Mouse (Mus musculus): ENCODE data around the gene Cpa5.

The Cpa5 gene

GRCm38 (mm10) chr6:30610710-30611109 lies at the start of gene Cpa5:
Gene Cpa5 (plus strand): TSS chr6:30611010.
- no peak for DNase-seq (ENCODE audit: extremely low read depth, low read depth, low spot score)

DNA sequence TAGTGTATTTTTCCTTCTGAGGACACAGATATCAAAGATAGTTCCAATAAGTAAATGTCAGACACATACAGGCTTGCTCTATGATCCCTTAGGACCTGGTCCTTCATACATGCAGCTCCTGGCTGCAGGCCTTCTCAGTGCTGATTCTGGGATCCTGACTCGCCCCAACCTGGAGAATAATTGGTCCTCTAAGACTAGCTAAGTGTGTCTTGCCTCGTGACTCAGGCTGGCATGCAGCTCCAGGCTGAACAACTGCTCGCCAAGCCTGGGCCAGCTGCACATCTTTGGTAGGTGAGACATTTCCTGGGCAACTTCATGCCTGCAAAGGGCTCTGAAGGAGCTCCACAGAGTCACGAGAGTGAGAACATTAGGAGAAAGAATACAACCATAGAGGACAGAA lies 48.7 kb upstream of the Cpa5 start:
- no peak for DNase-seq (ENCODE audit: extremely low read depth, low read depth, low spot score)

DNA sequence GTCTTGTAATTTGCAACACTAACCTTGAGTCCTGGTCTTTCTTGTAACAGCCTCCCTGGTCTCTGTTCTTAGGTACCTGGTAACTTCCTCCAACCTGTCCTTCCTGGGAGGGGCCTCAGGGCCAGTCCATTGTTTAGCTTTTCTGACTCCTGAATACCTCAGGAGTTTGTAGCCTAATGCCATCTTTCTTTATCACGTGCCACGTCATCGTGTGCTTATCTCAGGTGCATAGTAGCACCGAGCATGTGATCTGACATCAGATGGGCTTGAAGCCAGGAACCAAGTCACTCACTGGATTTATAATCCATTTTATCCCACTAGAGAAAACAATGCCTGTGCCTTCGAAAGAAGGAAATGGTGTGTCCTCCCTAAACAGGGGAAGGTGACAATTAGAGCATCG lies 47.2 kb upstream of the Cpa5 start:
- DNase-seq (ENCODE audit: extremely low read depth, low read depth, low spot score) = no peak

- DNase-seq (ENCODE audit: extremely low read depth, low read depth, low spot score) = no peak
Measured at GRCm38 (mm10) chr6:30564051-30564450, 46.8 kb upstream of the Cpa5 start.

DNA sequence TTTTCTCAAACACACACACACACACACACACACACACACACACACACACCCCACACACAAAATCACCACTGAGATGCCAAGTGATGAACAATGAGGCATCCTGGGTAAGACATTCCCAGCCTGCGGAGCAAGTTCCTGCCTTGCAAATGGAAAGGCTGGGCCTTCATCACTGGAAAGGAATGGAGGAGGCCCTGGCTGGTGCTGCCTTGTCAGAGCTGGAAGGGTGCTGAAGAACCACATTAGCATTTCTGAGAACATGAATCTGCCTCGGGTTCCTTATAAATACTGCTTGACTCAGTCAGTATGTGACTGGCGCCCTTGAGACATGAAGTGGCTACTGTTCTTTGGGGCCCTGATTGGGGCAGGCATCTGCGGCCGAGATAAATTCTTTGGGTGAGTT lies 42.7 kb upstream of the Cpa5 start, which contains the start of gene Cpa4:
Gene Cpa4, plus strand, starts transcription at position 301 of the 400 bp plus-strand sequence.
- no peak for DNase-seq (ENCODE audit: extremely low read depth, low read depth, low spot score)

GRCm38 (mm10) chr6:30569331-30569730 lies 41.5 kb upstream of the Cpa5 start:
- peak; percentile 55 for DNase-seq (ENCODE audit: extremely low read depth, low read depth, low spot score)

DNA sequence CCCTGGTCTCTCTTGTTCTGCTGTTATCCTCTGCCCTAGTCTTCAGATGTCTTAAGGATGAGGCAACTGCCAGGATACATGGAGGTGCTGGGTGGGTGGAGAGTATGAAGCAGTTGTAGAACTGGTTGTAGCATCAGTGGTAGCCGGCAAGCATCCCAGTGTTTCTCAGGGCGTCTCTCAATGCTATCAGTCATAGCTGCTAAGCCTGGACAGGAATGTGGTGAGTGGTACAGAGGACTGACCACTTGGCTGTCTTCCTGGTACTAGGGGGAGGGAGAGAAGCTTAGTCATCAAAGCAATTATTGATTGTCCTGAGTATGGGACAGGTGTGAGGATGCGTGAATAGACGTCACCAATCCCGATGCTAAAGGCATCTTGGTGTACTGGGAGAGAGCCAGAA lies 40.8 kb upstream of the Cpa5 start:
- DNase-seq (ENCODE audit: extremely low read depth, low read depth, low spot score) = no peak

GRCm38 (mm10) chr6:30572456-30573311 lies 38.1 kb upstream of the Cpa5 start:
- no peak for DNase-seq (ENCODE audit: extremely low read depth, low read depth, low spot score)

DNA sequence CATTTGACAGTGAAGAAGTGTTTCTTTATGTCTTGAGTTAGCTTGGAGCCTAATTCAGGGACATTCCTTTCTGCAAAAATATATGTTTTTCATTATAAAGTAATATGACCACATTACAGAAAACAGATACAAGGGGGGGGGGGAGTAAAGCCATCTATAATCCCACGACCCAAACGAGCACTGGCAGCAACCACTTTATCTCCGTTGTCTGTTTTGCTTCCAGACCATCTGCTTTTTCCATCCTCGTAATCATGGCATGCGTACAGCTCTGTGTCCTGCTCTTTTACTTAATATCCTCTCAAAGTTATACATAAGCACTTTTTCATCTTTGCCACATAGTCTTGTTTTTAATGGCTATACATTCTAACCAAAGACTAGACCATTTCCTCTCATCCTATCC lies 37.4 kb upstream of the Cpa5 start:
- no peak for DNase-seq (ENCODE audit: extremely low read depth, low read depth, low spot score)

DNA sequence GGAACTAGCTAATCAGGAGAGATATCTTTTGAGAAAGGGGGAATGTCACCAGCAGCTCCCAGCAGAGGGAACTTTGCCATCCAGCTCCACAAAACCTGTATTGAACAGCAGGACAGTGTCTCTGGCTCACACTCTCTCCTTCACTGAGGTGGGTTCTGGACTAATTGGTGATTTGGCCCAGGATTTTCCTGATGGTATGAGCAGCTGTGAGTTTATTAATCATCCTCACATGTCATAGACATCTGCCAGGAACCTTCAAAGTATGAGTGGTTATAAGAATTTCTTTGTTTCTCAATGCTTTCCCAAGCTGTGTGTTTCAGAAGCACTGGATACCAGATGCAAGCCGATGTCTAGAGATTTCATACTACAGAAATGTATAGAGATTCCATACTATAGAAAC lies 35.9 kb upstream of the Cpa5 start:
- no peak for DNase-seq (ENCODE audit: extremely low read depth, low read depth, low spot score)

DNA sequence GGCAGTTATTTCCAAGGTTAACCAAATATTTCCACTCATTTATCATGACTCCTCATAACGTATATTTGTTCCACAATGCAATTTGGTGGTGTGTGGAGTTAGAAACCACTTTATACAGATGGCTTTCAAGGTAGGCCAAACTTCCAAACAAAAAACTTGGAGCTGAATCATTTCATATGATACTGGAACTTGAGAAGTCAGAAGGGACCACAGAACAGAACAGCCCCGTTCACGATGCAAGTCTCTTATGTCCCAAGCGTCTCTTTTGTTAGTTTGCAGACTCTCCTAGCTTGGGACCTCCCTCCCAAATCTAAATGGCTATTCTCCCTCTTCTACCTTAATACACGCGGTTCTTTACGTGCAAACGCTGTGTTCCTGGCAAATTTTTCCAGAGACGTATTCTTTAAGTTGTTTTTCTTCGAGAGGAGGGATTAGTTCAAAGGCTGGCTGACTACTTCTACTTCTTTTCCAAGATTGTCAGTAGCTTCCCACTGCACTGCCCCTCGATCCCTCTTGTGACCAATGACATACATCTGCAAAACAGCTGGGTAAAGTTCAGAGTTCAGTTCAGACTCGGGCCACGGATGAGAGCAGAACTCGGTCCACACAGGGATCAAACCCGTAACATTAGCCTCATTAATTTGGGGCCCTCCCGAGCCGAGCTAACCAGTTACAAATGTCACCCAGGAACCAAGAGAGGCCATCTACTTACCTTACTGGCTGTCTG lies 34.2 kb upstream of the Cpa5 start:
- no peak for DNase-seq (ENCODE audit: extremely low read depth, low read depth, low spot score)

- no peak for DNase-seq (ENCODE audit: extremely low read depth, low read depth, low spot score)
Measured at GRCm38 (mm10) chr6:30579961-30580840, 30.6 kb upstream of the Cpa5 start.

DNA sequence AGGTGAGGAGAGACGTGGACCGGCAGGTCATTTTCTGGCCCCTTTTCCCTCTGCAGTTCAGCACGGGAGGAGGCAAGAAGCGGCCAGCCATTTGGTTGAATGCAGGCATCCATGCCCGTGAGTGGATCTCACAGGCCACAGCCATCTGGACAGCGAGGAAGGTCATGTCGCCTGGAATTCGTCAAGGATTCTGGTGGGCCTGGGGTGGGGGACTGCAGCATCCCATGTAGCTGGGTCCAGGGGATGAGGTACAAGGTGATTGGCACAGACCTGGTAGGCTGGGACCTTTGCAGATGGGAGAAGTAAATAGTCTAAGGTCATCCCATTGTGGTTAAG lies 30.0 kb upstream of the Cpa5 start:
- no peak for DNase-seq (ENCODE audit: extremely low read depth, low read depth, low spot score)

- no peak for DNase-seq (ENCODE audit: extremely low read depth, low read depth, low spot score)
Measured at GRCm38 (mm10) chr6:30586886-30587442, 23.8 kb upstream of the Cpa5 start.

DNA sequence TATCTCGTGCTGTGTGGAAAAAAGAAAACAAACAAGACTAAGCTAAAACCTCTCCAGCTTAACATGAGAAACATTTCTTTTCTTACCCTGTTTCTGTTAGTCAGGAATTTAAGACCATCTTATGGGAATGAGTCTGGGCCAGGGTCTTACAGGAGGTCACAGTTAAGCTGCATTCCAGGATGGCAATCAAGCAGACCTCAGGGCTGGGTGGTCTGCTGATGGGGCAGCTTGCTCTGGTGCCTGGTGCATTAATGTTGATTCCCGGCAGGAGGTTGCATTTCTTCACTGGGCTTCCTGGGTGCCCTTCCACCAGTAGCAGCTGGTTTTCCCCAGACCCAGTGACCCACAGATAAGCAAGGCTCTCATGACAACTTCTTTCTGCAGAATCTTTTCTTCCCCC lies 21.0 kb upstream of the Cpa5 start:
- no peak for DNase-seq (ENCODE audit: extremely low read depth, low read depth, low spot score)

DNA sequence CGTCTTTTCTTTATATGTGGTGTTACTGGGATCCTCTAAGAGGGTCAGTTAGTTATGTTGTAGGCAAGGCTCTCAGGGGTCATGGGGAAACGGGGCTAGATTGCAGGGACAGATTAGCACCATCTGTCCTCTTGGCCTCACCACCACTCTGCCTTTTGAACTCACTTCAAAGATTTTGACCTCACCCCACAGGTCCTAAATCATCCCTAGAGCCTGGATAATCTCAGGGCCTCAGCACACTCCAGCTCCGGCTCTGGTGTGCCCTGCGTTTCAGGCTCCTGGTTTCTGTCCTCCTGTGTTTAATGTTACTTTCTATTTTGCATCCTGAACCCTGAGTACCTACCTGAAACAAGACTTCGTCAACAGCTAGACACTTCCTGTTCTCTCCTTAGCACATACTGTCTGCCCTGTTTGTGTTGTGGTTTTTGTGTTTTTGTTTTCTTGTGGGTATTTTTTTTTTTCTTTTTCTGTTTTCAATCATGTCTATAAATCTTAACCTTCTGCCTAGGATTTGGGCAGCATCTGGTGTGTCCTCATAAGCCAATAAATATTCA lies 18.9 kb upstream of the Cpa5 start:
- no peak for DNase-seq (ENCODE audit: extremely low read depth, low read depth, low spot score)

DNA sequence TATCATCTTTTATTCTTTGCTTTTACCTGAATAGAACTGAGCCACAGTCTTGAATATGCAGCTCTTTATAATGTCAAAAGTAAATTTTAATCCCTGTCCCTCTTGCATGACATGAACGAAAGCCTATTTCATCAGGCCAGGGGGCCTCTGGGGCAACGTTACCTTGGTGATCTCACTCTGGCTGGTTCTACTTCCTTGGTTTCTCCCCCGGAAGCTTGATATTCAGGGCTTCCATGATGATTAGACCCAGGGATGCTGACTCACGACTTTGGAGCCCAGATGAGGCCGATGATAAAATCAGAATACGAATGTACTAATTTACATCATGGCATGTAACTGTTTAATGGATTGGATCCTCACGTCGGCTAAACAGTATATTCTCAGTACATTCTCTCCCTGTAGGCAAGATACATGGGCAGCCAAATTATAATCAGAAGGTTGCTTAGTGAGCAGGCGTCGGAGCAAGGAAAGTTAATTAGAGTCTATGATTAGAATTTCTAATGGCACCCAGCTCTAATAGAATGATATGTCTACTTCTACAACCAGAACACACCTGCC lies 18.3 kb upstream of the Cpa5 start:
- no peak for DNase-seq (ENCODE audit: extremely low read depth, low read depth, low spot score)

DNA sequence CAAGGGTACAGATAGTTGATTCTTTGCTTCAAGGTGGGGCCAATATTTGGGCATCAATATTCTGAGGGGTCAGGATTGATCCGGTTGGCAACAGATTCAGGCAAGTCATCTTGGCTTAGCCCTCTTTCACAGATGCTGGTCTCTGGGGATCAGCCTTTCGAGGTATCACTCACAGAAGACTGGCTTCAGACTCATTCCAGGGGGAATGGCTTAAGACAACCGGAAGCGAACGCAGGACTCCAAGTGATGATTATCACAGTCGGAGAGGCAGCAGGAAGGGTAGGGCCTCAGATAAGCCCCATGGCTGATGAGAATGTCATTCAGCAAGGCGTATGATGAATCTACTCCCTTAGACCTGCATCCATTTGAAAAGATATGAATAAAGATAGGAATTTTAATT lies 16.4 kb upstream of the Cpa5 start:
- no peak for DNase-seq (ENCODE audit: extremely low read depth, low read depth, low spot score)

DNA sequence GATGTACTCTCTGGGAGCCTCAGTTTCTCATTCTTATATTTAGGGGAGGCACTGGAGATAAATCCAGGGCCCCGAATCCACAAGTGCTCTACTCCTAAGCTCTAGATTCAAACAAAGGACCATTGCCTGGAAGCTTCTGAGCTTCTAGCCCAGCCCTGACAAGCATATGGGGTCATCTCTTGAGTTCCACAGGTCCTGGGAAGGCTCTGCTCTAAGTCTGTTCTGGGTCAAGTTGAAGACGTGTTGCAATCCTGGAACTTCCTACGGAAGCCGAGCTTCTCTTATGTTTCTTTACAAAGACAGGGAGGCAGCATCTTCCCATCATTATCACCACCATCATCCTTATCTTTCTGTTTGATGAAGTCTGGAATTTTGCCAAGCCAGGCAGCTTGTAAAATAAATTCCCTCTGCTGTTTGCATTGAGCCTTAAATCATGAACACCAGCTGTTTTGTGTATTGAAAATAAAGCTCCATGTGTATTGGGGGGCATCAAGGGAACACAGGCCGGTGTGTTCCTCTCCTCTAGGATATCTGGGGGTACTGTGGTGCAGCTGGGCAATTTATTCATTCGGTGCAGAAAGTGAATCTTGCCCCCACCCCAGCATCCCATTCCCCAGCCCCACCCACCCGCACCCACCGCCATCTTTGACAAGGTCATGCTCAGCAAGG lies 14.4 kb upstream of the Cpa5 start:
- no peak for DNase-seq (ENCODE audit: extremely low read depth, low read depth, low spot score)

GRCm38 (mm10) chr6:30600033-30600432 lies 10.8 kb upstream of the Cpa5 start:
- no peak for DNase-seq (ENCODE audit: extremely low read depth, low read depth, low spot score)
